Mouse (Mus musculus) cerebellum, adult 18-20 months (tissue): ENCODE results near the gene Gm17535.
"Not testable (repeated sequence)": the region's sequence is repeated elsewhere in the genome, so short reads cannot be mapped to it uniquely, and the experiment has no call there.

Experiments used
- DNase-seq, 2 experiments: peaks; one replicate each; pipeline ENCODE4 v3.0.0; 2021

Gm17535 gene

DNA sequence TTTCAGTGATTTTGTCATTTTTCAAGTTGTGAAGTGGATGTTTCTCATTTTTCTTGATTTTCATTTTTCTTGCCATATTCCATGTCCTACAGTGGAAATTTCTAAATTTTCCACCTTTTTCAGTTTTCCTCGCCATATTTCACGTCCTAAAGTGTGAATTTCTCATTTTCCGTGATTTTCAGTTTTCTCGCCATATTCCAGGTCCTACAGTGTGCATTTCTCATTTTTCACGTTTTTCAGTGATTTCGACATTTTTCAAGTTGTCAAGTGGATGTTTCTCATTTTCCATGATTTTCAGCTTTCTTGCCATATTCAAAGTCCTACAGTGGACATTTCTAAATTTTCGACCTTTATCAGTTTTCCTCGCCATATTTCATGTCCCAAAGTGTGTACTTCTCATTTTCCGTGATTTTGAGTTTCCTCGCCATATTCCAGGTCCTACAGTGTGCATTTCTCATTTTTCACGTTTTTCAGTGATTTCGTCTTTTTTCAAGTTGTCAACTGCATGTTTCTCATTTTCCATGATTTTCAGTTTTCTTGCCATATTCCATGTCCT lies 9.4 kb upstream of the Gm17535 start, which contains the start of gene Gm10717:
Gene Gm10717 (plus strand): TSS at position 506 of the 556 bp plus-strand sequence.
- peak; percentile 9 to 26 for DNase-seq

DNA sequence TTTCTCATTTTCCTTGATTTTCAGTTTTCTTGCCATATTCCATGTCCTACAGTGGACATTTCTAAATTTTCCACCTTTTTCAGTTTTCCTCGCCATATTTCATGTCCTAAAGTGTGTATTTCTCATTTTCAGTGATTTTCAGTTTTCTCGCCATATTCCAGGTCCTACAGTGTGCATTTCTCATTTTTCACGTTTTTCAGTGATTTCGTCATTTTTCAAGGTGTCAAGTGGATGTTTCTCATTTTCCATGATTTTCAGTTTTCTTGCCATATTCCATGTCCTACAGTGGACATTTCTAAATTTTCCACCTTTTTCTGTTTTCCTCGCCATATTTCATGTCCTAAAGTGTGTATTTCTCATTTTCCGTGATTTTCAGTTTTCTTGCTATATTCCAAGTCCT lies 8.7 kb upstream of the Gm17535 start:
- DNase-seq = peak; percentile 13 to 54

DNA sequence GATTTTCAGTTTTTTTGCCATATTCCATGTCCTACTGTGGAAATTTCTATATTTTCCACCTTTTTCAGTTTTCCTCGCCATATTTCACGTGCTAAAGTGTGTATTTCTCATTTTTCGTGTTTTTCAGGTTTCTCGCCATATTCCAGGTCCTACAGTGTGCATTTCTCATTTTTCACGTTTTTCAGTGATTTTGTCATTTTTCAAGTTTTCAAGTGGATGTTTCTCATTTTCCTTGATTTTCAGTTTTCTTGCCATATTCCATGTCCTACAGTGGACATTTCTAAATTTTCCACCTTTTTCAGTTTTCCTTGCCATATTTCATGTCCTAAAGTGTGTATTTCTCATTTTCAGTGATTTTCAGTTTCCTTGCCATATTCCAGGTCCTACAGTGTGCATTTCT lies 8.3 kb upstream of the Gm17535 start:
- DNase-seq = not testable (repeated sequence)

DNA sequence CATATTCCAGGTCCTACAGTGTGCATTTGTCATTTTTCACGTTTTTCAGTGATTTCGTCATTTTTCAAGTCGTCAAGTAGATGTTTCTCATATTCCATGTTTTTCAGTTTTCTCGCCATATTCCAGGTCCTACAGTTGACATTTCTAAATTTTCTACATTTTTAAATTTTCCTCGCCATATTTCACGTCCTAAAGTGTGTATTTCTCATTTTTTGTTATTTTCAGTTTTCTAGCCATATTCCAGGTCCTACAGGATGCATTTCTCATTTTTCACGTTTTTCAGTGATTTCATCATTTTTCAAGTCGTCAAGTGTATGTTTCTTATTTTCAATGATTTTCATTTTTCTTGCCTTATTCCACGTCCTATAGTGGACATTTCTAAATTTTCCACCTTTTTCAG lies 7.7 kb upstream of the Gm17535 start:
- DNase-seq = not testable (repeated sequence)

DNA sequence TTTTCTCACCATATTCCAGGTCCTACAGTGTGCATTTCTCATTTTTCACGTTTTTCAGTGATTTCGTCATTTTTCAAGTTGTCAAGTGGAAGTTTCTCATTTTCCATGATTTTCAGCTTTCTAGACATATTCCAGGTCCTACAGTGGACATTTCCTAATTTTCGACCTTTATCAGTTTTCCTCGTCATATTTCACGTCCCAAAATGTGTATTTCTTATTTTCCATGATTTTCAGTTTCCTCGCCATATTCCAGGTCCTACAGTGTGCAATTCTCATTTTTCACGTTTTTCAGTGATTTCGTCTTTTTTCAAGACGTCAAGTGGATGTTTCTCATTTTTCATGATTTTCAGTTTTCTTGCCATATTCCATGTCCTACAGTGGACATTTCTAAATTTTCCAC lies 7.2 kb upstream of the Gm17535 start:
- DNase-seq = not testable (repeated sequence)

DNA sequence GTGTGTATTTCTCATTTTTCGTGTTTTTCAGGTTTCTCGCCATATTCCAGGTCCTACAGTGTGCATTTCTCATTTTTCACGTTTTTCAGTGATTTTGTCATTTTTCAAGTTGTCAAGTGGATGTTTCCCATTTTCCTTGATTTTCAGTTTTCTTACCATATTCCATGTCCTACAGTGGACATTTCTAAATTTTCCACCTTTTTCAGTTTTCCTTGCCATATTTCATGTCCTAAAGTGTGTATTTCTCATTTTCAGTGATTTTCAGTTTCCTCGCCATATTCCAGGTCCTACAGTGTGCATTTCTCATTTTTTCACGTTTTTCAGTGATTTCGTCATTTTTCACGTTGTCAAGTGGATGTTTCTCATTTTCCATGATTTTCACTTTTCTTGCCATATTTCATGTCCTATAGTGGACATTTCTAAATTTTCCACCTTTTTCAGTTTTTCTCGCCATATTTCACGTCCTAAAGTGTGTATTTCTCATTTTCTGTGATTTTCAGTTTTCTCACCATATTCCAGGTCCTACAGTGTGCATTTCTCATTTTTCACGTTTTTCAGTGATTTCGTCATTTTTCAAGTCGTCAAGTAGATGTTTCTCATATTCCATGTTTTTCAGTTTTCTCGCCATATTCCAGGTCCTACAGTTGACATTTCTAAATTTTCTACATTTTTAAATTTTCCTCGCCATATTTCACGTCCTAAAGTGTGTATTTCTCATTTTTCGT lies 5.0 kb upstream of the Gm17535 start:
- peak; percentile 1 to 7 for DNase-seq

DNA sequence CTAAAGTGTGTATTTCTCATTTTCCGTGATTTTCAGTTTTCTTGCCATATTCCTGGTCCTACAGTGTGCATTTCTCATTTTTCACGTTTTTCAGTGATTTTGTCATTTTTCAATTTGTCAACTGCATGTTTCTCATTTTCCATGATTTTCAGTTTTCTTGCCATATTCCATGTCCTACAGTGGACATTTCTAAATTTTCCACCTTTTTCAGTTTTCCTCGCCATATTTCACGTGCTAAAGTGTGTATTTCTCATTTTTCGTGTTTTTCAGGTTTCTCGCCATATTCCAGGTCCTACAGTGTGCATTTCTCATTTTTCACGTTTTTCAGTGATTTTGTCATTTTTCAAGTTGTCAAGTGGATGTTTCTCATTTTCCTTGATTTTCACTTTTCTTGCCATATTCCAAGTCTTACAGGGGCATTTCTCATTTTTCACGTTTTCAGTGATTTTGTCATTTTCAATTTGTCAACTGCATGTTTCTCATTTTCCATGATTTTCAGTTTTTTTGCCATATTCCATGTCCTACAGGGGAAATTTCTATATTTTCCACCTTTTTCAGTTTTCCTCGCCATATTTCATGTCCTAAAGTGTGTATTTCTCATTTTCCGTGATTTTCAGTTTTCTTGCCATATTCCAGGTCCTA lies 3.6 kb upstream of the Gm17535 start:
- not testable (repeated sequence) for DNase-seq

DNA sequence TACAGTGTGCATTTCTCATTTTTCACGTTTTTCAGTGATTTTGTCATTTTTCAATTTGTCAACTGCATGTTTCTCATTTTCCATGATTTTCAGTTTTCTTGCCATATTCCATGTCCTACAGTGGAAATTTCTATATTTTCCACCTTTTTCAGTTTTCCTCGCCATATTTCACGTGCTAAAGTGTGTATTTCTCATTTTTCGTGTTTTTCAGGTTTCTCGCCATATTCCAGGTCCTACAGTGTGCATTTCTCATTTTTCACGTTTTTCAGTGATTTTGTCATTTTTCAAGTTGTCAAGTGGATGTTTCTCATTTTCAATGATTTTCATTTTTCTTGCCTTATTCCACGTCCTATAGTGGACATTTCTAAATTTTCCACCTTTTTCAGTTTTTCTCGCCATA lies 2.2 kb downstream of the Gm17535 start, which contains the start of gene Gm10715:
Gene Gm10715 (plus strand): TSS at position 301 of the 400 bp plus-strand sequence.
- not testable (repeated sequence) for DNase-seq

DNA sequence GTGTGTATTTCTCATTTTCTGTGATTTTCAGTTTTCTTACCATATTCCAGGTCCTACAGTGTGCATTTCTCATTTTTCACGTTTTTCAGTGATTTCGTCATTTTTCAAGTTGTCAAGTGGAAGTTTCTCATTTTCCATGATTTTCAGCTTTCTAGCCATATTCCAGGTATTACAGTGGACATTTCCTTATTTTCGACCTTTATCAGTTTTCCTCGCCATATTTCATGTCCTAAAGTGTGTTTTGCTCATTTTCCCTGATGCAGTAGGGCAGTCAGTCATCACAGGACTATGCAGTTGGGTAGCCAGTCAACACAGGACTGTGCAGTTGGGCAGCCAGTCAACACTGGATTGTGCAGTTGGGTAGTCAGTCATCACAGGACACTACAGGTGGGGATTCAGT lies 3.8 kb downstream of the Gm17535 start:
- not testable (repeated sequence) for DNase-seq
